In the genomic region with DNA sequence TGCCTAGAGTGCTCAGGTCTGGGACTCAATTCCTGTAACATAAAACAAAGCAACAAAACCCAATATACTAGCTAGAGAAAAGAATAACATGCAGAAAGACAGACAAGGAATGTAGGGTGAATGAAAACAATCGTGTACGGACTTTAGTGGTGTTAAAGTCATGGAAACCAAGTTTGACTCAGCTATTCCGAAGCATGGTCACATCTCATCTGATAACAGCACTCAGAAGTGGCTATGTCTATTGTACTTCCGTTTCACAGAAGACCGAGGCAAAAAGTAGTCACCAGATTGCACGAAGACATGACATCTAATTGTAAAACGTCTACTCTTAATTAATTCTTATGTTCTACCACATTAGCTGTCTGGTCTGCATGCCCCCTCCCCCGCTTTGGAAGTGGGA, we compare ENCODE assay signal across 12 mouse cellular contexts.
"Had no signal": no experiment of that assay in that cellular context is flagged by ENCODE, and none has a peak within 500 bp of the region (broad histone marks: within the 10 kb centered on the region; RNA-seq: fewer than 3 reads in every experiment).

No protein-coding gene starts in this region.

- DNase-seq: kidney, adult 2 months; kidney, postnatal 10 days; liver; liver, embryonic 13.5 days; lung, adult 2 months; lung, postnatal 14 days; lung, postnatal 4 days; midbrain, embryonic 14.5 days; right cerebral cortex, adult 18-20 months; right cerebral cortex, postnatal 14 days; right cerebral cortex, postnatal 4 days; thymus, postnatal 25 days had no signal
